Mouse (Mus musculus) fibroblast of lung, adult 2 months (primary cell): ENCODE measurements around the gene Olfr836.
"Not testable (repeated sequence)": the region's sequence is repeated elsewhere in the genome, so short reads cannot be mapped to it uniquely, and the experiment has no call there.

Source experiments
- DNase-seq: peaks from one replicate; pipeline ENCODE4 v3.0.0-alpha.2; 2011; ENCODE audit warnings: low read depth

Gene Olfr836

DNA sequence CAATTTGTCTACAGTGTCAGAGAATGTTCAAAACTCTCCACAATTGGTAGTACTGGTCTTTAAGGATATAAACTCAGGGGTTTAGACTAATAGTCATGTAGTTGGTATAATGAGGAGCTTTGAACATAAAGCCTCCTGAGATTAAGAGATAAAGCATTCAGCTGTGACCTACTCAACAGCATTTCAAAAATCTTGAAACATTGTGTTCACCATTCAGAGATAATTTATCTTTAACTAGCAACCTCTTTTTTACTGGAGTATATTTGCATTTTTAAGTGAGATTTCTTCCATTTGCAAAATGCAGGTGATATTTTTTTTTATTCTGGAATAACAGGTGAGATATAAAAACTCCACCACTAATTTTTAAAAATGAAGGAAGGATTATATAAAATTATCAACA, at the start of gene Olfr836:
Gene Olfr836 (plus strand): TSS at position 301 of the 400 bp plus-strand sequence.
- DNase-seq = no peak

DNA sequence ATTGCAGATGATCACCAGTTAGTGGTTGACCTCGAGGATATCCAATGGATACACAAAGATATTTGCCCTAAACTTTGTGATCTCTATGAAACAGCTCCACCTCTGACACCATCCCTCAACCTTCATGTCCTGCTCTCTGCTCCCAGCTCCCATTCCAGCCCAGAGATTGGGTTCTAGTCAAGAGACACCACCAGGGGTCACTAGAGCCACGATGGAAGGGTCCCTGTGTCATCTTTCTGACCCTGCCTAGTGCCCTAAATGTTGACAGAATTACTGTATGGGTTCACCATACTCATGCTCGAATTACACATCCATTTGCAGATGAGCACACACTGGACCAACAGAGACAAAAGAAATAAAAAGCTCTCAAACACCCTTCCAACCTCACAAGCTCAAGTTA, 35.2 kb upstream of the Olfr836 start:
- no peak for DNase-seq

DNA sequence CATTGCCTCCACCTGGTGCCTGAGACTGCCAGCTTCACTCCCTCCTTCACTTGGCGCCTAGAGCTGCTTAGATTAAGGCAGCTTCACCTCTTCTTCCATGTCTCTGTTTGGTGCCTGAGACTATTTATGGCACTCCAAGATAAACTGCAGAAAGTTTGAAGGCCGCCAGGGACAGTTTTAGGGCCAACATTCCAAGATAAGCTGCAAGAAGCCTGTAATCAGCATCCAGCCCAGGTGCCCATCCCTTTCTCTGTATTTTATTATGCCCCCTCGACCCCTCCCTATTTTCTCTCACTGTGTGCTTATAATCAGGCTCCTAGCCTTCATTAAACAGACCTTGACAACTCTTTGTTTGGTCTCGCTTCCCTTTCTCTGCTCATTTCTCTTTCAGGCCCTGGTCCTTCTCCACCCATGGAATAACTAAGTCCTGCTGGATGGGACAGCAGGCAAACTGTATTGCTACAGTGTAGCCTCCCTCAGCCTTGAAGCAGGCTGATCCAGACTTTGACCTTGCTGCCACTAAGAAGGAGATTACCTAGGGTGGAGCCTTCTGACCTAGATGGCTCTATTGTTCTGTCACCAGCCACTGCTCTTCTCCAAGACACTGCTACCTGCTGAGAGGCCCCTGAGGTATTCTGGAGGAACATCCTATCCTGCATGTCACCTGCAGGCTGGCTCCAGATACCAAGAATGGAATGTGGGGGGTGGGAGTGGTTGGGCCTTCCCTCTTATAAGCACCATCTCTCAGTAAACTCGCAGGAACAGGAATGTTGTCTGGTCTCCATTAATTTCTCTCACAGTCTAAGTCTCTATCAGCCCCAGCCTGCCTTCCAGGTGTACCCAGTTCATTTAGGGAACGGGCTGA, 27.1 kb upstream of the Olfr836 start:
- not testable (repeated sequence) for DNase-seq

DNA sequence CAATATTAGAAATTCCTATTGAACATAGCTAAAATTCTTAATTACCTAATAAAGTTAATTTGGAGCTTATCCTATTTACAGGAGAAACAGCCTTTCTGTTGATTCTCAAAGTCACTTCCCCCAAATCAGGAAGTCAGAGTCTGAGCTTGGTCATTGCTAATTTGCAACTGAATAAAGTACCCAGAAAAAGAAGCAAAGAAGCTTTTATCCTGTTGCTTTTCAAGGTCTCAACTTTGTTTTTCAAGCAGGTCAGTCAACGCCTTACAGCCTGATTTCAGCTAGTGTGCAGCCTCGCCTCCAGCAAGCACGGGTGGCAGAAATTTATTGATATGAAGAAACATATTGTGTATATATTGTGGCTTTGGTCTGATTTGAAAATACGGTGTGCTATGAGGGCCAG, 22.9 kb upstream of the Olfr836 start:
- no peak for DNase-seq

DNA sequence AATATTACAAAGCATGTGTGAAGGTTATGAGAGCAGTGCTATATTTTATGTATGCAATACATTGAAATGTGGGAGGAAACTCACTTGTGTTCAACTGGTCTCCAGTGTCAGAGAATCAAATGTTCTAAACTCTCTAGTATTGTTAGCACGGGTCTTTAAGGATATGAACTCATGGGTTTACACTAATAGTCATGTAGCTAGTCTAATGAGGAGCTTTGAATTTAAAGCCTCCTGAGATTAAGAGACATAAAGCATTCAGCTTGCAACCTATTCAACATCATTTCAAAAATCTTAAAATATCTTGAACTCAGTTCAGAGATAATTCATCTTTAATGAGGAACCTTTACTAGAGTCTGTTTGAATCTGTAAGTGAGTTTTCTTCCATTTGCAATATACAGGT, 15.8 kb downstream of the Olfr836 start, which contains the start of gene Olfr837:
Gene Olfr837 (plus strand): TSS at position 301 of the 400 bp plus-strand sequence.
- DNase-seq = no peak
